Mouse (Mus musculus): ENCODE results near the gene Tmem18. TPM values are rescaled to one million over a fixed set of nuclear protein-coding genes. Genes with fewer than 3 reads are reported as not detected.

Tmem18 gene
- polyA plus RNA-seq (2016; fragmentation: Nextera tagmentation; extraction: Ambion mirVana), result 31.1 and 31.8 TPM in 2 replicates

GRCm38 (mm10) chr12:30584356-30584740 is at the start of gene Tmem18:
Gene Tmem18 (plus strand): TSS chr12:30584426.
- Histone ChIP-seq H3K36me3 (replicated peaks) (peaks cover 27% of the 10 kb centered on the region), H3K27me3 (ENCODE audit: poor library complexity, severe bottlenecking) (no peaks in the 10 kb centered on the region), H3K4me3 (peak within 1 kb of the TSS; percentile 80), H3K9me3 (no peaks in the 10 kb centered on the region), H3K4me1 (peaks cover 17% of the 10 kb centered on the region), H3K27ac (peak within 1 kb of the TSS; percentile 91)
- DNase-seq (ENCODE audit: extremely low spot score, low spot score), result peak; percentile 85
- under 1% methylated on average over 35 of the region's 35 CpGs for WGBS

GRCm38 (mm10) chr12:30557349-30557748 is 26.9 kb upstream of the Tmem18 start:
- no peaks in the 10 kb centered on the region for H3K9me3 ChIP-seq
- no peak overlapping the region for H3K27ac ChIP-seq
- DNase-seq (ENCODE audit: extremely low spot score, low spot score), result no peak

GRCm38 (mm10) chr12:30561411-30561810 is 22.8 kb upstream of the Tmem18 start:
- 30% methylated on average over 11 of the region's 11 CpGs for WGBS
- Histone ChIP-seq H3K4me1 (peaks cover 9% of the 10 kb centered on the region), H3K27ac (no peak overlapping the region), H3K27me3 (ENCODE audit: poor library complexity, severe bottlenecking) (no peaks in the 10 kb centered on the region), H3K4me3 (no peak overlapping the region), H3K9me3 (no peaks in the 10 kb centered on the region), H3K36me3 (replicated peaks) (no peaks in the 10 kb centered on the region)
- DNase-seq (ENCODE audit: extremely low spot score, low spot score), result no peak

More at GRCm38 (mm10) chr12:30557349-30557748, 26.9 kb upstream of the Tmem18 start:
- H3K27me3 ChIP-seq (ENCODE audit: poor library complexity, severe bottlenecking), result no peaks in the 10 kb centered on the region
- no peak overlapping the region for H3K4me3 ChIP-seq
- no peaks in the 10 kb centered on the region for H3K36me3 ChIP-seq (replicated peaks)
- peaks cover 9% of the 10 kb centered on the region for H3K4me1 ChIP-seq

GRCm38 (mm10) chr12:30572075-30572474 is 12.2 kb upstream of the Tmem18 start:
- H3K27me3 ChIP-seq (ENCODE audit: poor library complexity, severe bottlenecking), result no peaks in the 10 kb centered on the region
- H3K4me1 ChIP-seq, result no peaks in the 10 kb centered on the region
- DNase-seq (ENCODE audit: extremely low spot score, low spot score), result no peak
- no peak overlapping the region for H3K27ac ChIP-seq
- no peaks in the 10 kb centered on the region for H3K36me3 ChIP-seq (replicated peaks)
- WGBS, result 89% methylated on average over 4 of the region's 4 CpGs
- H3K9me3 ChIP-seq, result no peaks in the 10 kb centered on the region
- H3K4me3 ChIP-seq, result no peak overlapping the region

- Histone ChIP-seq H3K27ac (no peak overlapping the region), H3K27me3 (ENCODE audit: poor library complexity, severe bottlenecking) (no peaks in the 10 kb centered on the region), H3K4me1 (no peaks in the 10 kb centered on the region), H3K36me3 (replicated peaks) (no peaks in the 10 kb centered on the region), H3K4me3 (no peak overlapping the region), H3K9me3 (no peaks in the 10 kb centered on the region)
- DNase-seq (ENCODE audit: extremely low spot score, low spot score), result no peak
- 83% methylated on average over 3 of the region's 3 CpGs for WGBS
Observed at GRCm38 (mm10) chr12:30575952-30576351, 8.3 kb upstream of the Tmem18 start.

GRCm38 (mm10) chr12:30578019-30578418 is 6.2 kb upstream of the Tmem18 start:
- Histone ChIP-seq H3K4me3 (no peak overlapping the region), H3K27ac (no peak overlapping the region), H3K36me3 (replicated peaks) (no peaks in the 10 kb centered on the region), H3K4me1 (no peaks in the 10 kb centered on the region), H3K9me3 (no peaks in the 10 kb centered on the region), H3K27me3 (ENCODE audit: poor library complexity, severe bottlenecking) (no peaks in the 10 kb centered on the region)
- DNase-seq (ENCODE audit: extremely low spot score, low spot score), result peak; percentile 28
- WGBS, result 25% methylated on average over 5 of the region's 5 CpGs

- Histone ChIP-seq H3K27me3 (ENCODE audit: poor library complexity, severe bottlenecking) (no peaks in the 10 kb centered on the region), H3K4me3 (no peak overlapping the region), H3K27ac (no peak overlapping the region), H3K9me3 (no peaks in the 10 kb centered on the region), H3K4me1 (peaks cover 17% of the 10 kb centered on the region), H3K36me3 (replicated peaks) (no peaks in the 10 kb centered on the region)
- DNase-seq (ENCODE audit: extremely low spot score, low spot score), result no peak
- WGBS, result 92% methylated on average over 10 of the region's 10 CpGs
Observed at GRCm38 (mm10) chr12:30581277-30581676, 2.9 kb upstream of the Tmem18 start.

GRCm38 (mm10) chr12:30583586-30584355 is 455 bp upstream of the Tmem18 start:
- H3K27me3 ChIP-seq (ENCODE audit: poor library complexity, severe bottlenecking), result no peaks in the 10 kb centered on the region
- H3K9me3 ChIP-seq, result no peaks in the 10 kb centered on the region
- no peak for DNase-seq (ENCODE audit: extremely low spot score, low spot score)
- peak overlapping the region; percentile 80 for H3K4me3 ChIP-seq
- peaks cover 22% of the 10 kb centered on the region for H3K36me3 ChIP-seq (replicated peaks)
- H3K4me1 ChIP-seq, result peaks cover 17% of the 10 kb centered on the region
- 15% methylated on average over 12 of the region's 12 CpGs for WGBS
- peak overlapping the region; percentile 91 for H3K27ac ChIP-seq

- peaks cover 27% of the 10 kb centered on the region for H3K36me3 ChIP-seq (replicated peaks)
- no peak for DNase-seq (ENCODE audit: extremely low spot score, low spot score)
- H3K4me1 ChIP-seq, result peaks cover 17% of the 10 kb centered on the region
- no peaks in the 10 kb centered on the region for H3K27me3 ChIP-seq (ENCODE audit: poor library complexity, severe bottlenecking)
- no peaks in the 10 kb centered on the region for H3K9me3 ChIP-seq
- H3K27ac ChIP-seq, result peak overlapping the region; percentile 91
- peak overlapping the region; percentile 80 for H3K4me3 ChIP-seq
- WGBS, result 15% methylated on average over 6 of the region's 6 CpGs
Observed at GRCm38 (mm10) chr12:30584863-30585262, 637 bp downstream of the Tmem18 start.

- WGBS, result 89% methylated on average over 5 of the region's 5 CpGs
- Histone ChIP-seq H3K9me3 (no peaks in the 10 kb centered on the region), H3K27me3 (ENCODE audit: poor library complexity, severe bottlenecking) (no peaks in the 10 kb centered on the region), H3K4me3 (no peak overlapping the region), H3K4me1 (no peaks in the 10 kb centered on the region), H3K27ac (no peak overlapping the region), H3K36me3 (replicated peaks) (peaks cover 45% of the 10 kb centered on the region)
- no peak for DNase-seq (ENCODE audit: extremely low spot score, low spot score)
Observed at GRCm38 (mm10) chr12:30591832-30592231, 7.6 kb downstream of the Tmem18 start.

- 42% methylated on average over 8 of the region's 8 CpGs for WGBS
- no peak overlapping the region for H3K27ac ChIP-seq
- DNase-seq (ENCODE audit: extremely low spot score, low spot score), result peak; percentile 53
Observed at GRCm38 (mm10) chr12:30596818-30597407, 12.7 kb downstream of the Tmem18 start.

GRCm38 (mm10) chr12:30598955-30599354 is 14.7 kb downstream of the Tmem18 start:
- no peak overlapping the region for H3K4me3 ChIP-seq
- no peak overlapping the region for H3K27ac ChIP-seq
- 88% methylated on average over 3 of the region's 3 CpGs for WGBS
- H3K27me3 ChIP-seq (ENCODE audit: poor library complexity, severe bottlenecking), result no peaks in the 10 kb centered on the region
- DNase-seq (ENCODE audit: extremely low spot score, low spot score), result no peak
- H3K4me1 ChIP-seq, result peaks cover 19% of the 10 kb centered on the region
- H3K36me3 ChIP-seq (replicated peaks), result no peaks in the 10 kb centered on the region
- H3K9me3 ChIP-seq, result no peaks in the 10 kb centered on the region

More at GRCm38 (mm10) chr12:30596818-30597407, 12.7 kb downstream of the Tmem18 start:
- Histone ChIP-seq H3K36me3 (replicated peaks) (peaks cover 5% of the 10 kb centered on the region; the same call in 1 of the 2 replicates), H3K27me3 (ENCODE audit: poor library complexity, severe bottlenecking) (no peaks in the 10 kb centered on the region), H3K9me3 (no peaks in the 10 kb centered on the region), H3K4me3 (no peak overlapping the region), H3K4me1 (no peaks in the 10 kb centered on the region)

- no peak for DNase-seq (ENCODE audit: extremely low spot score, low spot score)
- 83% methylated on average over 2 of the region's 2 CpGs for WGBS
Observed at GRCm38 (mm10) chr12:30599474-30599873, 15.2 kb downstream of the Tmem18 start.

More at GRCm38 (mm10) chr12:30599474-30599873, 15.2 kb downstream of the Tmem18 start:
- H3K4me1 ChIP-seq, result peaks cover 24% of the 10 kb centered on the region
- H3K27ac ChIP-seq, result no peak overlapping the region
- H3K36me3 ChIP-seq (replicated peaks), result no peaks in the 10 kb centered on the region
- no peak overlapping the region for H3K4me3 ChIP-seq
- H3K27me3 ChIP-seq (ENCODE audit: poor library complexity, severe bottlenecking), result no peaks in the 10 kb centered on the region
- H3K9me3 ChIP-seq, result no peaks in the 10 kb centered on the region
